Comparison of ENCODE assay signal across 7 mouse cellular contexts in genomic region chr14:87140963-87141486, GRCm38 (mm10). TPM values are rescaled to one million over a fixed set of nuclear protein-coding genes. Genes with fewer than 3 reads are reported as not detected.
A peak's percentile ranks its signal among the peaks of the same experiment; 100 is the strongest.
DNase-seq lines count a peak whose midpoint lies in the region; ATAC-seq lines count a peak whose summit lies in the region.

TSS of gene Diaph3 (minus strand) at chr14:87141235.

- peak within 1 kb of the TSS; percentile 72 for H3K4me3 ChIP-seq in embryonic facial prominence, embryonic 11.5 days (ENCODE audit: low read depth, low read length)
- peak within 1 kb of the TSS; percentile 87 for H3K4me3 ChIP-seq in limb, embryonic 10.5 days
- H3K4me3 ChIP-seq in midbrain, embryonic 13.5 days (replicated peaks), result peak within 1 kb of the TSS; percentile 78

- WGBS in embryonic facial prominence, embryonic 11.5 days, result under 1% methylated on average over 43 of the region's 43 CpGs
- 0% methylated on average over 43 of the region's 43 CpGs for WGBS in limb, embryonic 10.5 days
- under 1% methylated on average over 43 of the region's 43 CpGs for WGBS in midbrain, embryonic 13.5 days

- no peaks in the 10 kb centered on the region for H3K9me3 ChIP-seq in embryonic facial prominence, embryonic 11.5 days (replicated peaks; ENCODE audit: control insufficient read depth, low read length)
- no peaks in the 10 kb centered on the region for H3K9me3 ChIP-seq in limb, embryonic 10.5 days (replicated peaks)
- H3K9me3 ChIP-seq in midbrain, embryonic 13.5 days, result no peaks in the 10 kb centered on the region

- peak within 1 kb of the TSS; percentile 75 for H3K9ac ChIP-seq in embryonic facial prominence, embryonic 11.5 days (replicated peaks; ENCODE audit: low read length)
- H3K9ac ChIP-seq in midbrain, embryonic 13.5 days (replicated peaks), result peak within 1 kb of the TSS; percentile 63

- H3K27ac ChIP-seq in embryonic facial prominence, embryonic 11.5 days (replicated peaks; ENCODE audit: low read depth, low read length), result no peak within 1 kb of the TSS; the same call in 1 of the 2 replicates
- H3K27ac ChIP-seq in limb, embryonic 10.5 days, result peak within 1 kb of the TSS; percentile 90
- no peak within 1 kb of the TSS for H3K27ac ChIP-seq in midbrain, embryonic 13.5 days

- DNase-seq in adrenal gland, postnatal 14 days, result peak; percentile 98
- DNase-seq in embryonic facial prominence, embryonic 11.5 days (ENCODE audit: low spot score), result peak; percentile 98
- peak; percentile 91 for DNase-seq in kidney, adult 11 months
- peak; percentile 99 for DNase-seq in limb, embryonic 10.5 days (ENCODE audit: low spot score)
- DNase-seq in spleen, adult 12 weeks (ENCODE audit: low spot score), result peak; percentile 98

- peak; percentile 100 for ATAC-seq in embryonic facial prominence, embryonic 11.5 days (replicated peaks; ENCODE audit: insufficient number of reproducible peaks, low FRiP score, low TSS enrichment, low read depth)
- ATAC-seq in granulocyte monocyte progenitor cell, adult 5-6 weeks (replicated peaks; ENCODE audit: poor library complexity, severe bottlenecking), result peak; percentile 97
- ATAC-seq in midbrain, embryonic 13.5 days, result peak; percentile 100

- peak within 1 kb of the TSS; percentile 74 for H3K4me2 ChIP-seq in embryonic facial prominence, embryonic 11.5 days (ENCODE audit: low read depth, low read length)
- H3K4me2 ChIP-seq in midbrain, embryonic 13.5 days (replicated peaks), result peak within 1 kb of the TSS; percentile 91

- no peaks in the 10 kb centered on the region for H3K36me3 ChIP-seq in embryonic facial prominence, embryonic 11.5 days (replicated peaks; ENCODE audit: control insufficient read depth, insufficient read depth, low read depth, low read length)
- peaks cover 14% of the 10 kb centered on the region for H3K36me3 ChIP-seq in limb, embryonic 10.5 days
- no peaks in the 10 kb centered on the region for H3K36me3 ChIP-seq in midbrain, embryonic 13.5 days

- no peaks in the 10 kb centered on the region for H3K27me3 ChIP-seq in embryonic facial prominence, embryonic 11.5 days (ENCODE audit: control insufficient read depth, insufficient read depth, low read length)
- H3K27me3 ChIP-seq in limb, embryonic 10.5 days (ENCODE audit: low read depth, poor library complexity, severe bottlenecking), result no peaks in the 10 kb centered on the region
- no peaks in the 10 kb centered on the region for H3K27me3 ChIP-seq in midbrain, embryonic 13.5 days

- no peaks in the 10 kb centered on the region for H3K4me1 ChIP-seq in embryonic facial prominence, embryonic 11.5 days (ENCODE audit: control insufficient read depth, insufficient read depth, low read length)
- peaks cover 9% of the 10 kb centered on the region; the same call in 1 of the 2 replicates for H3K4me1 ChIP-seq in limb, embryonic 10.5 days
- H3K4me1 ChIP-seq in midbrain, embryonic 13.5 days (replicated peaks), result peaks cover 8% of the 10 kb centered on the region

RNA-seq across cellular contexts. Expression of gene Diaph3, which starts in this region (rescaled TPM):
- total RNA-seq in adrenal gland, postnatal 14 days (2021), result 8.5 and 8.6 TPM in 2 replicates
- 10.5 and 11.3 TPM in 2 replicates for polyA plus RNA-seq in embryonic facial prominence, embryonic 11.5 days (2014; fragmentation: Nextera tagmentation; extraction: Ambion mirVana)
- total RNA-seq in granulocyte monocyte progenitor cell, adult 5-6 weeks (2014; fragmentation: Nextera tagmentation), result 24.3 and 43.5 TPM in 2 replicates
- 35.6 and 40.1 TPM in 2 replicates for total RNA-seq in granulocyte monocyte progenitor cell, adult 5-6 weeks (2017)
- polyA plus RNA-seq in limb, embryonic 10.5 days (2016; fragmentation: Nextera tagmentation; extraction: Ambion mirVana), result 10.7 and 12.6 TPM in 2 replicates
- polyA plus RNA-seq in midbrain, embryonic 13.5 days (2015; fragmentation: Nextera tagmentation; extraction: Ambion mirVana), result 3.9 and 4.8 TPM in 2 replicates
